Mouse (Mus musculus) midbrain, postnatal 0 days (tissue): ENCODE measurements at regions not wholly inside any gene's neighbourhood (a gene's known extent, or its start where the extent isn't known, plus 50 kb on each side); places are given as distances from the start of the nearest gene placed in this dataset.

Experiments
- ATAC-seq: fragments of 200-750 bp; cut with Nextera tagmentation; 2 replicates; pipeline ENCODE4 v1.8.0; 2017; ENCODE audit warnings: moderate number of reproducible peaks, mild to moderate bottlenecking, moderate TSS enrichment, moderate library complexity; ENCODE audit not compliant: low FRiP score
- DNase-seq: peaks from one replicate; pipeline ENCODE4 v3.0.0-alpha.2; 2015; ENCODE audit warnings: low spot score
- H3K27ac ChIP-seq: fragments of 300-500 bp; sonication (generic); 2 replicates; pipeline ENCODE4 v1.5.1; 2014; ENCODE audit warnings: low read depth, mild to moderate bottlenecking, low read length, mixed read lengths
- H3K27me3 ChIP-seq: fragments of 300-500 bp; sonication (generic); 2 replicates; pipeline ENCODE4 v1.6.1; 2014; ENCODE audit warnings: low read length, control low read depth, mixed read lengths; ENCODE audit not compliant: insufficient read depth
- H3K36me3 ChIP-seq: fragments of 300-500 bp; sonication (generic); 2 replicates; pipeline ENCODE4 v1.6.1; 2014; ENCODE audit warnings: low read length, control low read depth, mixed read lengths; ENCODE audit not compliant: insufficient read depth
- H3K4me1 ChIP-seq: fragments of 300-500 bp; sonication (generic); 2 replicates; pipeline ENCODE4 v1.6.1; 2014; ENCODE audit warnings: mild to moderate bottlenecking, control low read depth, antibody characterized with exemption, low read length, mixed read lengths; ENCODE audit not compliant: insufficient read depth
- H3K4me2 ChIP-seq: fragments of 300-500 bp; sonication (generic); 2 replicates; pipeline ENCODE4 v1.6.1; 2014; ENCODE audit warnings: low read depth, mild to moderate bottlenecking, low read length, mixed read lengths; ENCODE audit not compliant: poor library complexity, severe bottlenecking
- H3K4me3 ChIP-seq: fragments of 300-500 bp; sonication (generic); 2 replicates; pipeline ENCODE4 v1.5.1; 2014; ENCODE audit warnings: low read depth, mild to moderate bottlenecking, low read length, moderate library complexity
- H3K9ac ChIP-seq: fragments of 300-500 bp; sonication (generic); replicated peaks from 2 replicates; pipeline ENCODE4 v1.6.1; 2014; ENCODE audit warnings: mild to moderate bottlenecking, low read length, moderate library complexity, mixed read lengths; ENCODE audit not compliant: poor library complexity, severe bottlenecking
- H3K9me3 ChIP-seq: fragments of 300-500 bp; sonication (generic); 2 replicates; pipeline ENCODE4 v1.6.1; 2016; ENCODE audit warnings: low read length, control low read depth
- CTCF ChIP-seq: IDR thresholded peaks from 2 replicates; pipeline ENCODE4 v1.5.1; 2016; ENCODE audit warnings: antibody characterized with exemption, mild to moderate bottlenecking
- WGBS: fragments of 180-500 bp; shearing (Covaris S2); extraction: QIAGEN DNeasy Blood & Tissue Kit; methylation state at CpG from one replicate; pipeline ENCODE4 v1.1.7; 2014; 5-methylcytosine and 5-hydroxymethylcytosine counted together

GRCm38 (mm10) chr16:90628605-90629120 lies 98.5 kb downstream of the Mis18a start:
- DNase-seq: no peak
- Histone ChIP-seq H3K4me3 (no peak overlapping the region), H3K4me1 (no peaks in the 10 kb centered on the region), H3K9me3 (no peaks in the 10 kb centered on the region), H3K27ac (no peak overlapping the region; the same call in 1 of the 2 replicates), H3K27me3 (no peaks in the 10 kb centered on the region), H3K4me2 (no peak overlapping the region), H3K9ac (no peak overlapping the region), H3K36me3 (no peaks in the 10 kb centered on the region)
- no peak for ATAC-seq
- no peak for TF ChIP-seq CTCF
- WGBS: 44% methylated on average over 13 of the region's 13 CpGs

- Histone ChIP-seq H3K27ac (no peak overlapping the region), H3K4me3 (no peak overlapping the region), H3K4me2 (no peak overlapping the region), H3K27me3 (no peaks in the 10 kb centered on the region), H3K9me3 (no peaks in the 10 kb centered on the region), H3K9ac (no peak overlapping the region), H3K4me1 (peaks cover 8% of the 10 kb centered on the region; the same call in 1 of the 2 replicates), H3K36me3 (no peaks in the 10 kb centered on the region)
- DNase-seq: no peak
- 80% methylated on average over 9 of the region's 9 CpGs for WGBS
- ATAC-seq: no peak
- TF ChIP-seq CTCF: no peak
These were observed 101.1 kb downstream of the Mis18a start for GRCm38 (mm10) chr16:90626035-90626670.

GRCm38 (mm10) chr16:90625301-90626034 lies 101.7 kb downstream of the Mis18a start:
- no peak overlapping the region for H3K27ac ChIP-seq
- TF ChIP-seq CTCF: peak; percentile 8; the same call in 1 of the 2 replicates
- no peak for ATAC-seq
- H3K9me3 ChIP-seq: no peaks in the 10 kb centered on the region
- DNase-seq: no peak
- H3K9ac ChIP-seq: no peak overlapping the region
- peaks cover 8% of the 10 kb centered on the region; the same call in 1 of the 2 replicates for H3K4me1 ChIP-seq
- no peaks in the 10 kb centered on the region for H3K36me3 ChIP-seq
- WGBS: 84% methylated on average over 16 of the region's 16 CpGs
- no peak overlapping the region for H3K4me2 ChIP-seq
- no peak overlapping the region for H3K4me3 ChIP-seq
- no peaks in the 10 kb centered on the region for H3K27me3 ChIP-seq

GRCm38 (mm10) chr16:90624039-90624625 lies 103.1 kb downstream of the Mis18a start:
- DNase-seq (peak; percentile 80), ATAC-seq (peak; percentile 60)
- Histone ChIP-seq H3K27ac (no peak overlapping the region), H3K4me1 (peaks cover 8% of the 10 kb centered on the region; the same call in 1 of the 2 replicates), H3K4me3 (no peak overlapping the region), H3K36me3 (no peaks in the 10 kb centered on the region), H3K9ac (no peak overlapping the region), H3K9me3 (no peaks in the 10 kb centered on the region), H3K4me2 (no peak overlapping the region), H3K27me3 (no peaks in the 10 kb centered on the region)
- no peak for TF ChIP-seq CTCF
- WGBS: 51% methylated on average over 17 of the region's 17 CpGs

GRCm38 (mm10) chr16:90622677-90623225 lies 104.5 kb downstream of the Mis18a start:
- H3K27ac ChIP-seq: no peak overlapping the region
- no peak overlapping the region for H3K9ac ChIP-seq
- H3K4me1 ChIP-seq: peaks cover 8% of the 10 kb centered on the region; the same call in 1 of the 2 replicates
- DNase-seq (peak; percentile 37), ATAC-seq (no peak)
- no peaks in the 10 kb centered on the region for H3K36me3 ChIP-seq
- no peak for TF ChIP-seq CTCF
- H3K4me2 ChIP-seq: no peak overlapping the region
- 60% methylated on average over 8 of the region's 8 CpGs for WGBS
- H3K4me3 ChIP-seq: no peak overlapping the region
- no peaks in the 10 kb centered on the region for H3K9me3 ChIP-seq
- H3K27me3 ChIP-seq: no peaks in the 10 kb centered on the region
